Mouse (Mus musculus): ENCODE results near the gene Atp9a.

DNA sequence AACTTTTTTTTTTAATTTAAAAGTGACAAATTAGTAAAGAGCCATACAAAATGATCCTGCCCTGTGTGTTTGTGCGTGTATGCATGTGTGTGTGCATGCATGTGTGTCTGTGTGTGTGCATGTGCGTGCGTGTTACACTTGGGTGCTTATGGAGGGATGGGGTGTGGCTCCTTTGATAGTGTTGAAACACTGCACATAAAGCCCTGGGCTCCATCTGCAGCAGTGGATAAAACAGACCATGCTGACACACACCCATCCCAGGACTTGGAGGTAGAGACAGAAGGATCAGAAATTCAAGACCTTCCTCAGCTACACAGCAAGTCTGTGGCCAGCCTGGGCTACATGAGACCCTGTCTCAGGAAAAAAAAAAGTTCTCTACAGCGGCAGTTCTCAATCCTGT, 76.5 kb downstream of the Atp9a start:
- TF ChIP-seq CTCF (IDR thresholded peaks at IDR 0.05; ENCODE audit: insufficient read depth, low read depth, low read length) (no peak), POLR2A (IDR thresholded peaks at IDR 0.05; ENCODE audit: insufficient read depth, low read depth, low read length) (no peak)
